Mouse (Mus musculus) 3T3-L1 (cell line): ENCODE measurements at regions not wholly inside any gene's neighbourhood (a gene's known extent, or its start where the extent isn't known, plus 50 kb on each side); places are given as distances from the start of the nearest gene placed in this dataset.

ENCODE experiments used
- DNase-seq: peaks from one replicate; pipeline ENCODE4 v3.0.0-alpha.2; 2015; ENCODE audit warnings: low read depth, low spot score

GRCm38 (mm10) chr1:195312426-195312825 lies 135.9 kb upstream of the Cr2 start:
- no peak for DNase-seq

GRCm38 (mm10) chr1:195285076-195285475 lies 108.6 kb upstream of the Cr2 start:
- no peak for DNase-seq

GRCm38 (mm10) chr1:195241496-195241895 lies 65.0 kb upstream of the Cr2 start:
- DNase-seq: peak; percentile 100

- DNase-seq: peak; percentile 95
Observed at GRCm38 (mm10) chr1:195232658-195233057, 56.1 kb upstream of the Cr2 start.

GRCm38 (mm10) chr1:195227007-195227406 lies 50.5 kb upstream of the Cr2 start:
- no peak for DNase-seq
